Mouse (Mus musculus) left cerebral cortex, adult 18-20 months (tissue): ENCODE measurements at regions not wholly inside any gene's neighbourhood (a gene's known extent, or its start where the extent isn't known, plus 50 kb on each side); places are given as distances from the start of the nearest gene placed in this dataset.

Experiments used
- DNase-seq, 2 experiments: peaks; one replicate each; pipeline ENCODE4 v3.0.0; 2021 to 2022; ENCODE audit warnings: low spot score in 2 of 2, mixed read lengths in 1 of 2

DNA sequence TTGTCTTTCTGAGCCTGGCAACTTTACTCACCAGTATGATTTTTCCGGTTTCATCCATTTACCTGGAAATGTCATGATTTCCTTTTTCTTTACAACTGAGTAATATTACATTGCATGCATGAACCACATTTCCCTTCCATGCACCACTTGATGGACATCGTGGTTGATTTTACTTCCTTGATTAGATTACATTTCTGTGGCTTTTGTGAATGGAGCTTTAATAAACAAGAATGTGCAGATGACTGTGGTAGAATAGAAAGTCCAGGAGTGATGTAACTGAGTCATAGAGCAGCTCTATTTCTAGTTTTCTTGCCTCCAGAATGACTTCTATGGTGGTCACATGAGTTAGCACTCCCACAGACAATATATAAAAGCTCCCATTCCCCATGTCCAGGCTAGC is 75.2 kb downstream of the Chst2 start:
- no peak for DNase-seq

GRCm38 (mm10) chr9:95330097-95330496 is 76.4 kb downstream of the Chst2 start:
- no peak for DNase-seq

DNA sequence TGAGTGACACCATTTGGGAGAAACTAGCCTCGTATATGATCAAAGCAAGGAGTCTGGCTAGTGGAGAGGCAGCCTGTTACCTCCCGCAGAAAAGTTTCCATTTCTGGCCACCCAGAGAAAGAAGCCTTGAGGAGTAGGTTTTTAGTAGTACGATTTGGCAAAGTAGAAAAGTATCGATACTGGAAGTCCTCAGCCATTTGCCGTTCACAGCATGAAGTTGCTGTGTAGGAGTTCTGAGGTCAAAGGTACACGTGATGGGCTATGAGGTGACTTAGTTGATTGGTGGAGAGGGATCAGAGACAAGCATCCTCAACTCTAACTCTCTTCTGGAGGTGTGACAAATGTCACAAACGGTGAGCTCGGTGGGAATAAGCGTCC is 77.5 kb downstream of the Chst2 start:
- DNase-seq, result no peak

- no peak for DNase-seq
Observed at GRCm38 (mm10) chr9:95328261-95329052, 78.1 kb downstream of the Chst2 start.

DNA sequence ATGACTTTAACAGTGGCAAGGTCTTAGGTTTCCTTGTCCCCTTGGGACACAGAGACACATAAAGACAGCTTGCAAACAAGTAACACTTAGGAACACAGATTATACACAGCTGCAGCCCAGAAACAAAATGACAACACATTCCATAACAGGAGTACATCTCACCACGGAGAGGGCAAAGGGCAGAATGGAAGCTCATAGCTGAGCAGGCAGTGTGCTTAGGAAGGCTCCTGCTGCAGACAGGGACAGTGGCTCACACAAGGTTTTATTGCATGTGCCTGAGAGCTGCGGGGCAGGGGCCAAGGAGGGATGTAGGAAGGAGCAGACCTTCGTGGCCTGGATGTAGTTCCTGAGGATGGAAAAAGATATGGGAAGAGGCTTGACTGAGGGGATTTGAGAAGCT is 78.8 kb downstream of the Chst2 start:
- no peak for DNase-seq

DNA sequence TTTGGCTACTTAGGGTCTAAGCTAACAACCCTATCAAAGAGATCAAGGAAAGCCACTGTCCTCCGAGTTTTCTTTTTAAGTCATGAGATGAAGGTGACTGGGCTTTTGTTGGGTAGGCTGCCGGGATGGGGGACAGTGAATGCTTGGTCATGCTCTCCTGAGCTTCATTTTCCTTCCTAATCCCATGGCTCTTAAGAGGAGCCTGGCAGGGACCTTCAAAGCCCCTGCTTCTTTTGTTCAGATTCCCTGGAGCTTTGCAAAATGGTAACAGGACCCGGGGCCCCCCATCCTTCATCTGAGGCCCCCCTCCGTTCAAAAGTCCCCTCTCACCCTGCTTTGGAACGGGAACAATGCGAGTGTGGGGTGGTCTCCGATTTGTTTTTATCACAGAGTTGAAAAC is 82.9 kb downstream of the Chst2 start:
- no peak for DNase-seq

DNA sequence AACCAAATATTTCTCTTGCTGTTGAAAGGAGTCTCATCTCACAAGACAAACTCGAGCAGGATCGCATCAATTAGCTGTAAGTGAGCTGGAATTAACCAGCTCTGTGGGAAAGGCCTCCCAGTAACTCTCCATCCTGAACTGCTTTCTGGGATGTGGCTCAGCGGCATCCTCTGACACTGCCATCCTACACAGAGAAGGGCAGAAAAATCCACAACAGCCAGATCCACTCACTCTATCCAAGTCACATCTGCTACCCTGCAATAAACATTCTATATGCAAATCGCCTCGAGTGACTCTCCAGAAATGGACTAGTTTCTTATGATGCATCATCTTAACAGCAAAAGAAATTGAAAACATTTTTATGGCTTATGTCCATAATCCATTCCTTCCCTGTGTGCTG is 83.6 kb downstream of the Chst2 start:
- DNase-seq, result peak; percentile 21 to 48

GRCm38 (mm10) chr9:95322031-95322430 is 84.5 kb downstream of the Chst2 start:
- no peak for DNase-seq

DNA sequence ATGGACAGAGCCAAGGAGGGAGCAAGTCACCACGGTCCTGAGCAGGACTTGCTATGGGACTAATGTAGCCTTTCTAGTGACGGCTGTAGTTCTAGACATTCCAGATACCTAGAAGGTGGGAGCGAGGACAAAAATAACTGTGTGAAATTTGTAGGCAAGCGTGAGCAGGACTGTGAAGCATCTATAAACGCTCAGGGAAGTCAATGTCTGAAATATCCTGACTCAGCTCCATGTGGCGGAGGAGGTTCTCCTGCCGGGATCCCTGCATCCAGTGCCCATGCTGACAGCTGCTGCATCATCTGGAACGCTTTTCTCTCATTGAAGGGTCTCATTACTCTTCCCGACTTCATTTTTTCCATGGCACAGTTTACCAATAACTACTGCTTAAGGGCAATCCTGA is 87.6 kb downstream of the Chst2 start:
- peak; percentile 30 to 43 for DNase-seq

DNA sequence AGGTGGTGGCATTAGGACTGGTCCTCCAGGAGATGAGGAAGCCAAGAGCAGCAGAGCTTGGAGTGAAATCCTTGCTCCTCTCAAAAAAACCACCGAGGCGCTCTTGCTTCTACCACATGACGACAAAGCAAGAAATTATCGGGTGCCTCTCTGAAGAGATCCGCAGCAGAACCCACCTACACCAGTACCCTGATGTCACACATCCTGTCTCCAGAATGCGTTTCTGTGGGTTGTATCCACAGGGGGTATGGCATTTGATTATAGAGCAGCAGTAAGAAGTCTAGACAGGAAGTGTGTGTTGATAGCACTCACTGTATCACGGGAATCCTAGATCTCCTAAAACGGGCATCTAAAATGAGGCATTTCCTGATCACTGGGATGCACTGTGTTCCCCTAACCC is 89.8 kb downstream of the Chst2 start:
- no peak for DNase-seq

- no peak for DNase-seq
Observed at GRCm38 (mm10) chr9:95315080-95315479, 91.4 kb downstream of the Chst2 start.

DNA sequence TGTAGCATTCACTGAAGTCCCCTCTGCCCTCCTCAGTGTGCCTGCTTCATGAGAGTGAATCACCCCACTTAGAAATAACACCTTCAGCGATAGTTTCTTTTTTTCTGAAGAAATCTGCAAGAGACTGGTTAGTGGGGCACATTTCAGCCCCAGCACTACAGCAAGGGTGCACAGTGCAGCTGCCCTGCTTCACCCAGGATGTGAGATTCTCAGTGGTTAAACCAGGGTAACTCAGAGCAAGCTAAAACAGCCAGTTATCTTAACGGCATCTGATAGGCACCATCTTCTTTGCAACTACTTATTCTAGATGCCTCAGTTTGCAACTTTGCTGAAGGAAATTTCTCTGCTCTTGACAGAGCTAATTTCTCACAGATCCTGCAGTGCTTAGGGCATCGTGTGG is 94.9 kb downstream of the Chst2 start:
- DNase-seq, result no peak

- no peak for DNase-seq
Observed at GRCm38 (mm10) chr9:95289008-95289407, 117.5 kb downstream of the Chst2 start.

DNA sequence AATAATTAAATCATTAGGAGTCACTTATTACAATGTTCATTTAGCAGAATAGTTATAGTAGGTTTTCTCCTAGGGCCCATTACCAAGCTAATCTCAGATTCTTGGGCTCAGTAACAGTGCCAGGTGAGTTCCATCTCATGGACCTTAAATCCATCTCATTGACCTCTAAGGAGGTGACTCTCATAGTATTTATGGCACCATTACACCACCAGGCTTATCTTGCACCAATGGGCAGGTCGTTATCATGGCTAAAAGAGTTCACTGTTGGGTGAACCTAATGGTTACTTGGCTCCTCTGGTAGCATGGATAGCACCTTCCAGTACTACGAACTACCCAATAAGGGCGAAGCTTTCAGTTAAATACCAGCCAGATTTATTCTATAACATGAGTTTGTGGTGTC is 123.5 kb downstream of the Chst2 start:
- DNase-seq, result no peak

GRCm38 (mm10) chr9:95282502-95282901 is 124.0 kb downstream of the Chst2 start:
- no peak for DNase-seq
